Comparison of ENCODE assay signal across 11 mouse cellular contexts in the genomic region with DNA sequence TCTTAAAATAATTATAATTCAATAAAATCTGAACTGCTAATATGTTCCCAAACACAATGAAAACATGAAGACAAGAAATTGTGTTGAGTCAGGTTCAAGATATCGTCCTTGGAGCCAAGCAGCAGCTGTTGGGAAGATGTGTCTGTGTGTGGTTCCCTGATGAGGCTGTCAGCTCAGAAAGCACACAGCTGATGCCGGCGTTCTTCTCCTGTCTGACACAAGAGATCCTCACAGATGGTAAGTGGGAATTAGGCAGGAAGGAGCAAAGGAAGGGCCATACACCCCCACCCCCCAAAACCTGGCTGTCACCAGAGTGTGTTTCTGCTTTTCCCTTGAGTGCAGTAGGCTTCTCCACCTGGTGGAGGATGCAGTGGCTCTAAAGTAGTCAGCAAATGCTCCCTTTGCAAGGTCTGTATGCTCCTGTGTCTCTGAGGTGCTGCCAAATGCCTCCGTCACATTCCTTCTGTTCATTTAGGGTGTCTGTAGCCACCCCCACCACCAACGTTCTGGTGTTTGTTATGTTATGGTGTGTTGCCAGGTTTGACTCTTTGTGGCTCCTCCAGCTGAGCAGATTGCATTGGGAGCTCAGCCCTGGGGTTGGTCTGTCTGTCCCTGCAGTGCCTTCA.
DNase-seq lines count a peak whose midpoint lies in the region; ATAC-seq and TF ChIP-seq lines count a peak whose summit lies in the region.
"Had no signal": no experiment of that assay in that cellular context is flagged by ENCODE, and none has a peak within 500 bp of the region (broad histone marks: within the 10 kb centered on the region; RNA-seq: fewer than 3 reads in every experiment).

No protein-coding gene starts in this region.

- H3K36me3 ChIP-seq in hindbrain, embryonic 15.5 days = no peaks in the 10 kb centered on the region
- H3K36me3 ChIP-seq in liver, embryonic 11.5 days (ENCODE audit: control insufficient read depth, insufficient read depth, low read length) = no peaks in the 10 kb centered on the region
- H3K36me3 ChIP-seq in heart, adult 2 months (ENCODE audit: control insufficient read depth, insufficient read depth, low read length) = no peaks in the 10 kb centered on the region
- H3K36me3 ChIP-seq: neural tube, embryonic 12.5 days had no signal

- TF ChIP-seq CTCF in brain, embryonic 14.5 days (IDR thresholded peaks at IDR 0.05; ENCODE audit: borderline replicate concordance, extremely low read depth, insufficient read depth, insufficient read length) = no peak
- TF ChIP-seq CTCF in heart, adult 2 months (IDR thresholded peaks at IDR 0.05) = no peak

- H3K27me3 ChIP-seq in hindbrain, embryonic 15.5 days = no peaks in the 10 kb centered on the region
- no peaks in the 10 kb centered on the region for H3K27me3 ChIP-seq in liver, embryonic 11.5 days (replicated peaks; ENCODE audit: control insufficient read depth, insufficient read depth, low read length)
- H3K27me3 ChIP-seq in heart, adult 2 months (ENCODE audit: control insufficient read depth, insufficient read depth, low read length) = no peaks in the 10 kb centered on the region
- H3K27me3 ChIP-seq: neural tube, embryonic 12.5 days had no signal

- no peak; the same call in 1 of the 2 replicates for ATAC-seq in hindbrain, embryonic 15.5 days (ENCODE audit: low FRiP score, low read depth)
- no peak for ATAC-seq in liver, embryonic 11.5 days (replicated peaks; ENCODE audit: low FRiP score)

- 46% methylated on average over 5 of the region's 5 CpGs for WGBS in hindbrain, embryonic 15.5 days
- WGBS in liver, embryonic 11.5 days = 41% methylated on average over 5 of the region's 5 CpGs
- WGBS in heart, adult 2 months = 44% methylated on average over 5 of the region's 5 CpGs

- H3K4me3 ChIP-seq in hindbrain, embryonic 15.5 days = no peak overlapping the region
- H3K4me3 ChIP-seq in liver, embryonic 11.5 days (ENCODE audit: low read depth, low read length) = no peak overlapping the region
- H3K4me3 ChIP-seq in heart, adult 2 months = no peak overlapping the region
- H3K4me3 ChIP-seq: erythroblast, embryonic 14.5 days; left cerebral cortex, adult 2 months; neural tube, embryonic 12.5 days had no signal

- no peaks in the 10 kb centered on the region for H3K9me3 ChIP-seq in hindbrain, embryonic 15.5 days
- H3K9me3 ChIP-seq in liver, embryonic 11.5 days (ENCODE audit: control insufficient read depth, low read length) = no peaks in the 10 kb centered on the region
- H3K9me3 ChIP-seq: neural tube, embryonic 12.5 days had no signal

- H3K9ac ChIP-seq in hindbrain, embryonic 15.5 days = no peak overlapping the region
- H3K9ac ChIP-seq in liver, embryonic 11.5 days (ENCODE audit: low read depth, low read length) = no peak overlapping the region
- H3K9ac ChIP-seq in heart, adult 2 months (ENCODE audit: low read depth, low read length) = no peak overlapping the region
- H3K9ac ChIP-seq: neural tube, embryonic 12.5 days had no signal

- H3K79me2 ChIP-seq in heart, adult 2 months (replicated peaks; ENCODE audit: control insufficient read depth, insufficient read depth, low read length) = no peaks in the 10 kb centered on the region

- intact Hi-C loops in left cerebral cortex, postnatal 25 days (cut with DNase I) = no loop called here
- intact Hi-C loops in heart, adult 2 months (cut with DNase I) = no loop called here

- 0 out of 2 replicates have a peak overlapping the region, but pooled peaks have one; percentile 21 for H3K27ac ChIP-seq in hindbrain, embryonic 15.5 days (replicated peaks)
- no peak overlapping the region for H3K27ac ChIP-seq in liver, embryonic 11.5 days (ENCODE audit: low read depth, low read length)
- no peak overlapping the region for H3K27ac ChIP-seq in heart, adult 2 months
- H3K27ac ChIP-seq: left cerebral cortex, adult 2 months; neural tube, embryonic 12.5 days had no signal

- TF ChIP-seq EP300 in heart, adult 2 months (IDR thresholded peaks at IDR 0.05; ENCODE audit: insufficient read depth, low read depth, low read length) = no peak

- no peak overlapping the region for H3K4me2 ChIP-seq in hindbrain, embryonic 15.5 days
- no peak overlapping the region for H3K4me2 ChIP-seq in liver, embryonic 11.5 days
- H3K4me2 ChIP-seq: neural tube, embryonic 12.5 days had no signal

- peak; percentile 24 to 43 for DNase-seq in cerebellum, postnatal 14 days
- no peak for DNase-seq in cerebellum, postnatal 36 days
- DNase-seq in brain, embryonic 14.5 days (ENCODE audit: low read depth) = peak; percentile 90
- DNase-seq in left cerebral cortex, postnatal 25 days (ENCODE audit: low spot score in 2 of 2) = peak; percentile 17 to 71
- no peak for DNase-seq in adrenal gland, adult 8-10 months
- no peak for DNase-seq in liver, embryonic 11.5 days (ENCODE audit: low spot score)
- no peak for DNase-seq in heart, adult 2 months

- no peak for TF ChIP-seq POLR2A in brain, embryonic 14.5 days (IDR thresholded peaks at IDR 0.05; ENCODE audit: borderline replicate concordance, extremely low read depth, insufficient read depth, insufficient read length, poor library complexity, severe bottlenecking)
- no peak for TF ChIP-seq POLR2A in heart, adult 2 months (IDR thresholded peaks at IDR 0.05; ENCODE audit: insufficient read depth, low read depth, low read length)

- peaks cover 6% of the 10 kb centered on the region; the same call in 1 of the 2 replicates for H3K4me1 ChIP-seq in hindbrain, embryonic 15.5 days (replicated peaks)
- H3K4me1 ChIP-seq in liver, embryonic 11.5 days (replicated peaks; ENCODE audit: control insufficient read depth, insufficient read depth, low read length) = no peaks in the 10 kb centered on the region
- H3K4me1 ChIP-seq in heart, adult 2 months (ENCODE audit: control insufficient read depth, insufficient read depth, low read length) = no peaks in the 10 kb centered on the region
- H3K4me1 ChIP-seq: neural tube, embryonic 12.5 days had no signal

Comparison
In these comparisons a context has a peak if more than half of its experiments do, and no peak if none do; other contexts are left out.
1. DNase-seq: peak in cerebellum, postnatal 14 days (2 of 2), brain, embryonic 14.5 days (single experiment) and left cerebral cortex, postnatal 25 days (2 of 2); none in cerebellum, postnatal 36 days (0 of 2), adrenal gland, adult 8-10 months (single experiment), liver, embryonic 11.5 days (single experiment) and heart, adult 2 months (0 of 2).